17 mouse cellular contexts compared by ENCODE assay signal in the genomic region with DNA sequence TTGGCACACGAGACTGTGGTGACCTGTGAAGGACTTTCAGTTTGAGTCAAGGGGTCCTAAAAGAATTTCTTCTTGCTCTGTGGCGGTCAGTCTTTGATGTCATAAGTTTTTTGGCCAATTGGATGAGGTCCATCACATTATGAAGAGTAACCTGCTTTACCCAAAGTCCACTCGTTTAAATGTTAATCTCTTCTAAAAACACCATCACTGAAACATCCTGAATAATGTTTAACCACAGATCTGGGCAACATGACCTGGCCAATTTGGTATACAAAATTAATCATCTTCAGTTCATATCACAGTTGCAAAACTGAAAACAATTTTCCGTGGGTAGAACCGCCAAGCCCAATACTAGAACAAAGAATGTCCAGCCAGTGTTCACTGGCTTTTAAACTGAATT.
"Had no signal": no experiment of that assay in that cellular context is flagged by ENCODE, and none has a peak within 500 bp of the region (broad histone marks: within the 10 kb centered on the region; RNA-seq: fewer than 3 reads in every experiment).

No protein-coding gene starts in this region.

- H3K27ac ChIP-seq: hindbrain, postnatal 0 days; left cerebral cortex, adult 2 months; limb, embryonic 12.5 days; limb, embryonic 15.5 days; liver, embryonic 14.5 days; lung, embryonic 15.5 days; stomach, postnatal 0 days had no signal

- H3K4me2 ChIP-seq: limb, embryonic 12.5 days; limb, embryonic 15.5 days; lung, embryonic 15.5 days; midbrain, embryonic 11.5 days had no signal

- H3K9ac ChIP-seq: limb, embryonic 12.5 days; limb, embryonic 15.5 days; liver, embryonic 14.5 days; lung, embryonic 15.5 days had no signal

- H3K36me3 ChIP-seq: limb, embryonic 12.5 days; limb, embryonic 15.5 days; lung, embryonic 15.5 days had no signal

- H3K4me1 ChIP-seq: limb, embryonic 12.5 days; limb, embryonic 15.5 days; lung, embryonic 15.5 days had no signal

- H3K4me3 ChIP-seq: left cerebral cortex, adult 2 months; limb, embryonic 12.5 days; limb, embryonic 15.5 days; lung, embryonic 15.5 days had no signal

- DNase-seq: layer of hippocampus, postnatal 36 days; left cerebral cortex, postnatal 4 days; lung, adult 18-20 months; lung, postnatal 10 days; midbrain, embryonic 14.5 days; thymus, adult 2 months; thymus, postnatal 25 days had no signal

- ATAC-seq: hindbrain, postnatal 0 days; inflammation-experienced regulatory T-cells, adult 6 months; intestine, embryonic 16.5 days had no signal

- H3K9me3 ChIP-seq: limb, embryonic 12.5 days; limb, embryonic 15.5 days; lung, embryonic 15.5 days had no signal

- H3K27me3 ChIP-seq: limb, embryonic 12.5 days; limb, embryonic 15.5 days; lung, embryonic 15.5 days had no signal
